Mouse (Mus musculus): ENCODE data around the gene Bnc2.

GRCm38 (mm10) chr4:84427955-84428354 is 247.1 kb downstream of the Bnc2 start:
- no peak for TF ChIP-seq CTCF (IDR thresholded peaks at IDR 0.05; ENCODE audit: low read depth)
- no peak for TF ChIP-seq EP300 (IDR thresholded peaks at IDR 0.05; ENCODE audit: low read depth)
